Mouse (Mus musculus): Measurements from ENCODE around the gene Myh13.

Gene Myh13

GRCm38 (mm10) chr11:67390679-67391384, 69.4 kb downstream of the Myh13 start:
- DNase-seq = no peak

DNA sequence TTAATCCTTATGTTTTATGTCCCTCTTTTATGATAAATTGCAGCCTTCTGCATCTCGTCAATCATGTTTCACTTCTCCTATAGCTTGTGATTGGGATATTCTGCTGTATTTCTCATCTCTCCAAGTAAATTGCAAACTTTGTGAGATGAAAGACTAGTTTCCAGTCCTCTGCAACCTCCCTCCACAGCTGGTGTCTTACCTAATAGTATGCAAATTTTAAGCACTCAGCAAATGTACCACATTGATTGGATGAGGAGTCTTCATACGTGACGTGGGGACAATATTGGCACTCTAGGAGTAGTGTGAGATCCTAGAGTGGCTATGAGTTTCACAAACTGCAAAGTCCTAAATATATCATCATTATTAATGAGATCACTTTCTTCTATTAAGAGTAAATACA, 70.9 kb downstream of the Myh13 start:
- no peak for DNase-seq

DNA sequence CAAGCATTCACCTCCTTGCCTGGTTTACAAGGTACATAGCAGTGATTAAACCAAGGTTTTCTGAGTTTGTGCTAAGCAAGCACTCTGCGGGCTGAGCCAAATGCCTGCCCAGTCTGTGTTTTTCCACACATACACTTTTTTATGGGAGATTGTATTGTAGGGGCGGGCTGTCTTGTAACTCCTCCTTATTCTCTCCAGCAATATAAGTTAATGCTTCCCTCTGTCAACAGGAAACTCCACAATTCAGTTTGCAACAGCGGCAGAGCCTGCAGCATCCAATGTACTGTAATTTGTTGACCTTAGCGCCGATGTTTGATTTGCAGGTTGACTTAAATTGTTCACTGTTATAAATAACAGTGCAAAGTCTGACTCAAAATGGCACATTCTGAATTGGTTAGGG, 79.5 kb downstream of the Myh13 start:
- DNase-seq = no peak

GRCm38 (mm10) chr11:67414346-67414940, 93.0 kb downstream of the Myh13 start:
- DNase-seq = peak; percentile 42
